Mouse (Mus musculus) spleen, adult 2 months (tissue): ENCODE results near the gene Pawr. TPM values are rescaled to one million over a fixed set of nuclear protein-coding genes. Genes with fewer than 3 reads are reported as not detected.

Source experiments
- DNase-seq, 2 experiments: peaks; one replicate each; pipeline versions ENCODE4 v3.0.0 to v3.0.0-alpha.2; 2012 to 2021; ENCODE audit warnings: low spot score in 2 of 2, low read depth in 1 of 2
- H3K27ac ChIP-seq: fragments of 200-500 bp; 2 replicates; pipeline ENCODE4 v1.5.1; 2012; ENCODE audit warnings: low read length, inconsistent platforms; ENCODE audit not compliant: insufficient read depth
- H3K27me3 ChIP-seq: fragments of 200-500 bp; 2 replicates; pipeline ENCODE4 v1.6.1; 2012; ENCODE audit warnings: mild to moderate bottlenecking, moderate library complexity, low read length, inconsistent platforms; ENCODE audit not compliant: control insufficient read depth, insufficient read depth
- H3K36me3 ChIP-seq: fragments of 200-500 bp; 2 replicates; pipeline ENCODE4 v1.6.1; 2012; ENCODE audit warnings: mild to moderate bottlenecking, low read length, inconsistent platforms; ENCODE audit not compliant: control insufficient read depth, insufficient read depth
- H3K4me1 ChIP-seq: fragments of 200-500 bp; 2 replicates; pipeline ENCODE4 v1.6.1; 2011; ENCODE audit warnings: inconsistent platforms; ENCODE audit not compliant: control insufficient read depth, insufficient read depth, insufficient read length
- H3K4me3 ChIP-seq: fragments of 200-500 bp; 2 replicates; pipeline ENCODE4 v1.5.1; 2011; ENCODE audit warnings: mild to moderate bottlenecking, inconsistent platforms; ENCODE audit not compliant: insufficient read depth, insufficient read length; ENCODE audit errors: extremely low read depth
- CTCF ChIP-seq: fragments of 200-500 bp; IDR thresholded peaks from 2 replicates; pipeline ENCODE4 v1.5.1; 2011; ENCODE audit warnings: mild to moderate bottlenecking, inconsistent platforms; ENCODE audit not compliant: insufficient read depth, insufficient read length, insufficient replicate concordance; ENCODE audit errors: extremely low read depth
- POLR2A ChIP-seq: fragments of 200-500 bp; IDR thresholded peaks from 2 replicates; pipeline ENCODE4 v1.6.1; 2011; ENCODE audit warnings: low read depth, low read length, inconsistent platforms
- WGBS: fragments of 180-500 bp; shearing (Covaris S2); methylation state at CpG from one replicate; pipeline ENCODE4 v1.1.7; 2018; 5-methylcytosine and 5-hydroxymethylcytosine counted together
- polyA plus RNA-seq: library from polyadenylated mRNA; depleted of rRNA; stranded (reverse); fragments of >200 nt; gene quantifications from 2 replicates; pipeline ENCODE4 v1.2.3, GENCODE M21; 2012

The Pawr gene
- polyA plus RNA-seq, 1 experiment = 3.5 TPM

- Histone ChIP-seq H3K4me1 (no peaks in the 10 kb centered on the region), H3K27me3 (no peaks in the 10 kb centered on the region), H3K27ac (no peak overlapping the region), H3K4me3 (no peak overlapping the region), H3K36me3 (no peaks in the 10 kb centered on the region)
- WGBS = 91% methylated on average over 13 of the region's 13 CpGs
- DNase-seq = no peak
- TF ChIP-seq POLR2A = no peak
- no peak for TF ChIP-seq CTCF
Measured at GRCm38 (mm10) chr10:108298261-108298660, 33.7 kb upstream of the Pawr start.

- Histone ChIP-seq H3K36me3 (no peaks in the 10 kb centered on the region), H3K4me1 (no peaks in the 10 kb centered on the region), H3K27ac (no peak overlapping the region), H3K27me3 (no peaks in the 10 kb centered on the region), H3K4me3 (no peak overlapping the region)
- TF ChIP-seq POLR2A = no peak
- no peak for TF ChIP-seq CTCF
- WGBS = 87% methylated on average over 17 of the region's 17 CpGs
- DNase-seq = no peak
Measured at GRCm38 (mm10) chr10:108298841-108299545, 32.9 kb upstream of the Pawr start.

- 79% methylated on average over 11 of the region's 11 CpGs for WGBS
- H3K4me3 ChIP-seq = no peak overlapping the region
- TF ChIP-seq POLR2A (no peak), CTCF (no peak)
- no peak overlapping the region for H3K27ac ChIP-seq
- H3K36me3 ChIP-seq = no peaks in the 10 kb centered on the region
- no peaks in the 10 kb centered on the region for H3K4me1 ChIP-seq
- no peak for DNase-seq
- no peaks in the 10 kb centered on the region for H3K27me3 ChIP-seq
Measured at GRCm38 (mm10) chr10:108299828-108300227, 32.1 kb upstream of the Pawr start.

- DNase-seq = peak; percentile 22 to 46
- H3K27ac ChIP-seq = no peak overlapping the region
- H3K36me3 ChIP-seq = no peaks in the 10 kb centered on the region
- peak; percentile 63; the same call in 1 of the 2 replicates for TF ChIP-seq CTCF
- TF ChIP-seq POLR2A = no peak
- no peaks in the 10 kb centered on the region for H3K4me1 ChIP-seq
- no peak overlapping the region for H3K4me3 ChIP-seq
- H3K27me3 ChIP-seq = no peaks in the 10 kb centered on the region
- WGBS = 8% methylated on average over 19 of the region's 19 CpGs
Measured at GRCm38 (mm10) chr10:108300843-108301242, 31.1 kb upstream of the Pawr start.

- no peak for DNase-seq
- Histone ChIP-seq H3K27ac (no peak overlapping the region), H3K36me3 (no peaks in the 10 kb centered on the region), H3K4me3 (no peak overlapping the region), H3K4me1 (no peaks in the 10 kb centered on the region), H3K27me3 (no peaks in the 10 kb centered on the region)
- TF ChIP-seq POLR2A (no peak), CTCF (no peak)
- 90% methylated on average over 11 of the region's 11 CpGs for WGBS
Measured at GRCm38 (mm10) chr10:108307772-108308171, 24.1 kb upstream of the Pawr start.

- no peaks in the 10 kb centered on the region for H3K27me3 ChIP-seq
- TF ChIP-seq CTCF (no peak), POLR2A (no peak)
- no peak overlapping the region for H3K4me3 ChIP-seq
- no peak for DNase-seq
- H3K4me1 ChIP-seq = no peaks in the 10 kb centered on the region
- no peaks in the 10 kb centered on the region for H3K36me3 ChIP-seq
- H3K27ac ChIP-seq = no peak overlapping the region
- 90% methylated on average over 5 of the region's 5 CpGs for WGBS
Measured at GRCm38 (mm10) chr10:108310195-108310594, 21.7 kb upstream of the Pawr start.

- Histone ChIP-seq H3K27me3 (no peaks in the 10 kb centered on the region), H3K4me1 (no peaks in the 10 kb centered on the region), H3K27ac (no peak overlapping the region), H3K4me3 (no peak overlapping the region), H3K36me3 (no peaks in the 10 kb centered on the region)
- no peak for TF ChIP-seq POLR2A
- TF ChIP-seq CTCF = no peak
- no peak for DNase-seq
- WGBS = 90% methylated on average over 3 of the region's 3 CpGs
Measured at GRCm38 (mm10) chr10:108311396-108311795, 20.5 kb upstream of the Pawr start.
